Mouse (Mus musculus): ENCODE measurements around the gene Vwa8. TPM values are rescaled to one million over a fixed set of nuclear protein-coding genes. Genes with fewer than 3 reads are reported as not detected.

Vwa8 gene
- polyA plus RNA-seq, 1 experiment from 2014 or later, result 15.6 TPM

GRCm38 (mm10) chr14:78818406-78818805, 30.4 kb upstream of the Vwa8 start:
- no peaks in the 10 kb centered on the region for H3K27me3 ChIP-seq (replicated peaks; ENCODE audit: control insufficient read depth, insufficient read depth, low read length)
- H3K9ac ChIP-seq (ENCODE audit: low read depth, low read length), result no peak overlapping the region
- H3K4me1 ChIP-seq (replicated peaks; ENCODE audit: control insufficient read depth, insufficient read depth, low read length), result no peaks in the 10 kb centered on the region
- no peak for ATAC-seq
- H3K9me3 ChIP-seq (ENCODE audit: control insufficient read depth), result no peaks in the 10 kb centered on the region
- H3K4me3 ChIP-seq (ENCODE audit: low read depth, low read length), result no peak overlapping the region
- 73% methylated on average over 3 of the region's 3 CpGs for WGBS
- H3K27ac ChIP-seq (ENCODE audit: low read depth, low read length), result no peak overlapping the region
- TF ChIP-seq CTCF (IDR thresholded peaks at IDR 0.05; ENCODE audit: low read depth), result no peak
- H3K36me3 ChIP-seq (ENCODE audit: control insufficient read depth, insufficient read depth), result no peaks in the 10 kb centered on the region
- H3K4me2 ChIP-seq (replicated peaks; ENCODE audit: low read depth), result no peak overlapping the region

GRCm38 (mm10) chr14:78824013-78824412, 24.8 kb upstream of the Vwa8 start:
- Histone ChIP-seq H3K4me3 (ENCODE audit: low read depth, low read length) (no peak overlapping the region), H3K27ac (ENCODE audit: low read depth, low read length) (no peak overlapping the region), H3K36me3 (ENCODE audit: control insufficient read depth, insufficient read depth) (no peaks in the 10 kb centered on the region), H3K27me3 (replicated peaks; ENCODE audit: control insufficient read depth, insufficient read depth, low read length) (no peaks in the 10 kb centered on the region), H3K9me3 (ENCODE audit: control insufficient read depth) (no peaks in the 10 kb centered on the region), H3K4me1 (replicated peaks; ENCODE audit: control insufficient read depth, insufficient read depth, low read length) (no peaks in the 10 kb centered on the region), H3K4me2 (replicated peaks; ENCODE audit: low read depth) (no peak overlapping the region), H3K9ac (ENCODE audit: low read depth, low read length) (no peak overlapping the region)
- TF ChIP-seq CTCF (IDR thresholded peaks at IDR 0.05; ENCODE audit: low read depth), result no peak
- no peak for ATAC-seq
- WGBS, result 82% methylated on average over 4 of the region's 4 CpGs

GRCm38 (mm10) chr14:78824507-78824906, 24.3 kb upstream of the Vwa8 start:
- Histone ChIP-seq H3K27me3 (replicated peaks; ENCODE audit: control insufficient read depth, insufficient read depth, low read length) (no peaks in the 10 kb centered on the region), H3K9ac (ENCODE audit: low read depth, low read length) (no peak overlapping the region), H3K4me3 (ENCODE audit: low read depth, low read length) (no peak overlapping the region), H3K27ac (ENCODE audit: low read depth, low read length) (no peak overlapping the region), H3K9me3 (ENCODE audit: control insufficient read depth) (no peaks in the 10 kb centered on the region), H3K4me2 (replicated peaks; ENCODE audit: low read depth) (no peak overlapping the region), H3K36me3 (ENCODE audit: control insufficient read depth, insufficient read depth) (no peaks in the 10 kb centered on the region), H3K4me1 (replicated peaks; ENCODE audit: control insufficient read depth, insufficient read depth, low read length) (no peaks in the 10 kb centered on the region)
- TF ChIP-seq CTCF (IDR thresholded peaks at IDR 0.05; ENCODE audit: low read depth), result no peak
- WGBS, result 82% methylated on average over 4 of the region's 4 CpGs
- ATAC-seq, result no peak

GRCm38 (mm10) chr14:78831158-78831557, 17.7 kb upstream of the Vwa8 start:
- H3K27ac ChIP-seq (ENCODE audit: low read depth, low read length), result no peak overlapping the region
- no peak for ATAC-seq
- H3K27me3 ChIP-seq (replicated peaks; ENCODE audit: control insufficient read depth, insufficient read depth, low read length), result no peaks in the 10 kb centered on the region
- H3K36me3 ChIP-seq (ENCODE audit: control insufficient read depth, insufficient read depth), result no peaks in the 10 kb centered on the region
- H3K9ac ChIP-seq (ENCODE audit: low read depth, low read length), result no peak overlapping the region
- WGBS, result 94% methylated on average over 4 of the region's 4 CpGs
- no peaks in the 10 kb centered on the region for H3K4me1 ChIP-seq (replicated peaks; ENCODE audit: control insufficient read depth, insufficient read depth, low read length)
- no peak overlapping the region for H3K4me3 ChIP-seq (ENCODE audit: low read depth, low read length)
- TF ChIP-seq CTCF (IDR thresholded peaks at IDR 0.05; ENCODE audit: low read depth), result no peak
- no peaks in the 10 kb centered on the region for H3K9me3 ChIP-seq (ENCODE audit: control insufficient read depth)
- H3K4me2 ChIP-seq (replicated peaks; ENCODE audit: low read depth), result no peak overlapping the region

- no peak for TF ChIP-seq CTCF (IDR thresholded peaks at IDR 0.05; ENCODE audit: low read depth)
- no peaks in the 10 kb centered on the region for H3K27me3 ChIP-seq (replicated peaks; ENCODE audit: control insufficient read depth, insufficient read depth, low read length)
- no peak overlapping the region for H3K27ac ChIP-seq (ENCODE audit: low read depth, low read length)
- H3K4me2 ChIP-seq (replicated peaks; ENCODE audit: low read depth), result peak overlapping the region; percentile 85; the same call in 1 of the 2 replicates
- H3K36me3 ChIP-seq (ENCODE audit: control insufficient read depth, insufficient read depth), result no peaks in the 10 kb centered on the region
- H3K9ac ChIP-seq (ENCODE audit: low read depth, low read length), result no peak overlapping the region
- H3K9me3 ChIP-seq (ENCODE audit: control insufficient read depth), result no peaks in the 10 kb centered on the region
- peaks cover 2% of the 10 kb centered on the region; the same call in 1 of the 2 replicates for H3K4me1 ChIP-seq (replicated peaks; ENCODE audit: control insufficient read depth, insufficient read depth, low read length)
- H3K4me3 ChIP-seq (ENCODE audit: low read depth, low read length), result no peak overlapping the region
- 69% methylated on average over 1 of the region's 1 CpGs for WGBS
- ATAC-seq, result no peak
These were observed 904 bp upstream of the Vwa8 start for GRCm38 (mm10) chr14:78847948-78848347.

- no peak for ATAC-seq
- no peaks in the 10 kb centered on the region for H3K27me3 ChIP-seq (replicated peaks; ENCODE audit: control insufficient read depth, insufficient read depth, low read length)
These were observed 375 bp upstream of the Vwa8 start for GRCm38 (mm10) chr14:78848477-78848876.

More at GRCm38 (mm10) chr14:78848477-78848876, 375 bp upstream of the Vwa8 start:
- Histone ChIP-seq H3K9ac (ENCODE audit: low read depth, low read length) (peak overlapping the region; percentile 80), H3K4me1 (replicated peaks; ENCODE audit: control insufficient read depth, insufficient read depth, low read length) (peaks cover 2% of the 10 kb centered on the region; the same call in 1 of the 2 replicates), H3K4me2 (replicated peaks; ENCODE audit: low read depth) (peak overlapping the region; percentile 85), H3K36me3 (ENCODE audit: control insufficient read depth, insufficient read depth) (no peaks in the 10 kb centered on the region), H3K27ac (ENCODE audit: low read depth, low read length) (peak overlapping the region; percentile 94), H3K4me3 (ENCODE audit: low read depth, low read length) (peak overlapping the region; percentile 81), H3K9me3 (ENCODE audit: control insufficient read depth) (no peaks in the 10 kb centered on the region)
- 2% methylated on average over 3 of the region's 3 CpGs for WGBS
- TF ChIP-seq CTCF (IDR thresholded peaks at IDR 0.05; ENCODE audit: low read depth), result no peak

Measured in intestine, postnatal 0 days (tissue).